Mouse (Mus musculus) gastrocnemius, adult 18-20 months (tissue): ENCODE results near the gene Patl2. TPM values are rescaled to one million over a fixed set of nuclear protein-coding genes. Genes with fewer than 3 reads are reported as not detected.

Experiments
- total RNA-seq, 2 experiments: library from RNA; stranded (reverse); gene quantifications; 2 replicates each; pipeline ENCODE4 v1.2.3; 2021

Patl2 gene
- total RNA-seq, 2 experiments from 2014 or later: not detected

Other genes starting within 250 kb of the Patl2 start
- gene Ctdspl2, start 230.2 kb downstream of the Patl2 start, total RNA-seq: 1 to 10 TPM; 4.9 to 7.8 TPM
- gene Mageb3, start 230.1 kb downstream of the Patl2 start, total RNA-seq: not detected
- gene Eif3j1, start 157.6 kb downstream of the Patl2 start, total RNA-seq: 10 to 100 TPM; 31.2 to 35.6 TPM
- gene Spg11, start 67.8 kb downstream of the Patl2 start, total RNA-seq: 1 to 10 TPM; 5.8 to 6.4 TPM
- 100 to 1,000 TPM in 1 of 2 experiments, 10 to 100 TPM in 1; 82.2 to 128 TPM for gene B2m, start 38.5 kb downstream of the Patl2 start, total RNA-seq
- not detected for gene Trim69, start 25.5 kb downstream of the Patl2 start, total RNA-seq
- gene Terb2, start 83 bp upstream of the Patl2 start, total RNA-seq: not detected
- gene Sord, start 48.6 kb upstream of the Patl2 start, total RNA-seq: 10 to 100 TPM; 65.2 to 69.0 TPM
- gene Duox2, start 112.3 kb upstream of the Patl2 start, total RNA-seq: under 1 TPM; 0.07 to 0.09 TPM
- not detected for gene Duoxa2, start 112.7 kb upstream of the Patl2 start, total RNA-seq
- 1 to 10 TPM in 1 of 2 experiments, under 1 TPM in 1; 0.25 to 1.2 TPM for gene Duoxa1, start 127.5 kb upstream of the Patl2 start, total RNA-seq
- gene Duox1, start 129.5 kb upstream of the Patl2 start, total RNA-seq: under 1 TPM; 0.50 to 0.83 TPM
- gene Shf, start 183.0 kb upstream of the Patl2 start, total RNA-seq: 1 to 10 TPM; 1.7 to 1.9 TPM
- gene Slc28a2, start 240.3 kb upstream of the Patl2 start, total RNA-seq: 1 to 10 TPM; 5.5 to 8.2 TPM